Mouse (Mus musculus) kidney, embryonic 14.5 days (tissue): ENCODE measurements around the gene Pum3. TPM values are rescaled to one million over a fixed set of nuclear protein-coding genes. Genes with fewer than 3 reads are reported as not detected.

Source experiments
- ATAC-seq: fragments of 200-750 bp; cut with Nextera tagmentation; 2 replicates; pipeline ENCODE4 v1.8.0; 2017; ENCODE audit warnings: moderate number of reproducible peaks, mild to moderate bottlenecking, moderate TSS enrichment, moderate library complexity; ENCODE audit not compliant: low FRiP score, low TSS enrichment
- H3K27ac ChIP-seq: fragments of 300-500 bp; sonication (generic); 2 replicates; pipeline ENCODE4 v1.5.1; 2014; ENCODE audit warnings: low read depth, mild to moderate bottlenecking, low read length, moderate library complexity, mixed read lengths
- H3K27me3 ChIP-seq: fragments of 300-500 bp; sonication (generic); 2 replicates; pipeline ENCODE4 v1.6.1; 2014; ENCODE audit warnings: mild to moderate bottlenecking, low read length; ENCODE audit not compliant: control insufficient read depth, insufficient read depth
- H3K36me3 ChIP-seq: fragments of 300-500 bp; sonication (generic); 2 replicates; pipeline ENCODE4 v1.6.1; 2014; ENCODE audit warnings: low read length, mixed read lengths; ENCODE audit not compliant: control insufficient read depth, insufficient read depth
- H3K4me1 ChIP-seq: fragments of 300-500 bp; sonication (generic); 2 replicates; pipeline ENCODE4 v1.6.1; 2014; ENCODE audit warnings: low read length, mixed read lengths; ENCODE audit not compliant: control insufficient read depth, insufficient read depth
- H3K4me2 ChIP-seq: fragments of 300-500 bp; sonication (generic); replicated peaks from 2 replicates; pipeline ENCODE4 v1.6.1; 2014; ENCODE audit warnings: low read depth, mild to moderate bottlenecking, low read length
- H3K4me3 ChIP-seq: fragments of 300-500 bp; sonication (generic); 2 replicates; pipeline ENCODE4 v1.5.1; 2014; ENCODE audit warnings: mild to moderate bottlenecking, low read length
- H3K9ac ChIP-seq: fragments of 300-500 bp; sonication (generic); 2 replicates; pipeline ENCODE4 v1.6.1; 2014; ENCODE audit warnings: low read depth, mild to moderate bottlenecking, low read length, moderate library complexity
- H3K9me3 ChIP-seq: fragments of 300-500 bp; sonication (generic); 2 replicates; pipeline ENCODE4 v1.6.1; 2016; ENCODE audit warnings: low read length; ENCODE audit not compliant: control insufficient read depth
- WGBS: fragments of 180-500 bp; shearing (Covaris S2); extraction: QIAGEN DNeasy Blood & Tissue Kit; methylation state at CpG from one replicate; pipeline ENCODE4 v1.1.7; 2014; 5-methylcytosine and 5-hydroxymethylcytosine counted together
- polyA plus RNA-seq: library from polyadenylated mRNA; unstranded; fragments of >200 nt; fragmentation: Nextera tagmentation; extraction: Ambion mirVana; gene quantifications from 2 replicates; pipeline ENCODE4 v1.2.1, GENCODE M21; 2014

Gene Pum3
- polyA plus RNA-seq, 1 experiment from 2014 or later = 96.5 TPM

GRCm38 (mm10) chr19:27385304-27385703 is 44.3 kb downstream of the Pum3 start:
- H3K9ac ChIP-seq = no peak overlapping the region
- H3K4me2 ChIP-seq = no peak overlapping the region
- H3K9me3 ChIP-seq = no peaks in the 10 kb centered on the region
- no peaks in the 10 kb centered on the region for H3K27me3 ChIP-seq
- H3K4me3 ChIP-seq = no peak overlapping the region
- H3K27ac ChIP-seq = no peak overlapping the region
- H3K4me1 ChIP-seq = no peaks in the 10 kb centered on the region
- no peak for ATAC-seq
- H3K36me3 ChIP-seq = peaks cover 39% of the 10 kb centered on the region; the same call in 1 of the 2 replicates

GRCm38 (mm10) chr19:27383266-27383665 is 46.4 kb downstream of the Pum3 start:
- Histone ChIP-seq H3K9ac (no peak overlapping the region), H3K4me1 (no peaks in the 10 kb centered on the region), H3K4me2 (no peak overlapping the region), H3K27me3 (no peaks in the 10 kb centered on the region), H3K9me3 (no peaks in the 10 kb centered on the region), H3K4me3 (no peak overlapping the region), H3K27ac (no peak overlapping the region), H3K36me3 (peaks cover 24% of the 10 kb centered on the region; the same call in 1 of the 2 replicates)
- ATAC-seq = no peak
- 94% methylated on average over 5 of the region's 5 CpGs for WGBS

DNA sequence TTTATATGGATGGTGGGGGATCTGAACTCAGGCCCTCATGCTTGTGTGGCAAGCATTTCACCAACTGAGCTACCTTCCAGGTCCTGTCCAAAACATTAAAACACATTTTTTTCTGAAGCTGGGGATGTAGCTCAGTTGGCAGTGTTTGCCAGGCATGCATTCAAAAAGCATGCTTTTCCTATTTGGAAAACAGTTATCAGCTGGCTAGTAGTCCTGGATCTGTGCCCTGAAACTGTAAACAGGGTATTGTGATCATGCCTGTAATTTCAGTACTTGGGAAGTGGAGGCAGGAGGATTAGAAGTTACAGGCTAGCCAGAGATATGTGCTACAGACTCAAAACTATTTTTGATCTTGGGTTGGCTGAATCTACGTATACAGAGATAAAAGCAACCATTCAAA is 47.5 kb downstream of the Pum3 start:
- H3K4me2 ChIP-seq = no peak overlapping the region
- 97% methylated on average over 1 of the region's 1 CpGs for WGBS
- no peaks in the 10 kb centered on the region for H3K27me3 ChIP-seq
- no peak for ATAC-seq
- H3K9ac ChIP-seq = no peak overlapping the region
- H3K4me1 ChIP-seq = no peaks in the 10 kb centered on the region
- peaks cover 15% of the 10 kb centered on the region; the same call in 1 of the 2 replicates for H3K36me3 ChIP-seq
- no peak overlapping the region for H3K4me3 ChIP-seq
- no peak overlapping the region for H3K27ac ChIP-seq
- H3K9me3 ChIP-seq = no peaks in the 10 kb centered on the region

- Histone ChIP-seq H3K4me2 (no peak overlapping the region), H3K27ac (no peak overlapping the region), H3K9ac (no peak overlapping the region), H3K27me3 (no peaks in the 10 kb centered on the region), H3K36me3 (no peaks in the 10 kb centered on the region), H3K9me3 (no peaks in the 10 kb centered on the region), H3K4me1 (no peaks in the 10 kb centered on the region), H3K4me3 (no peak overlapping the region)
- ATAC-seq = no peak
- WGBS = 80% methylated on average over 2 of the region's 2 CpGs
These were observed 49.8 kb downstream of the Pum3 start for GRCm38 (mm10) chr19:27379712-27380401.

- ATAC-seq = no peak
- no peak overlapping the region for H3K9ac ChIP-seq
- no peaks in the 10 kb centered on the region for H3K9me3 ChIP-seq
- H3K36me3 ChIP-seq = no peaks in the 10 kb centered on the region
- H3K27me3 ChIP-seq = no peaks in the 10 kb centered on the region
- no peak overlapping the region for H3K4me3 ChIP-seq
- H3K27ac ChIP-seq = no peak overlapping the region
- no peaks in the 10 kb centered on the region for H3K4me1 ChIP-seq
- no peak overlapping the region for H3K4me2 ChIP-seq
- WGBS = 94% methylated on average over 2 of the region's 2 CpGs
These were observed 58.8 kb downstream of the Pum3 start for GRCm38 (mm10) chr19:27370784-27371183.

DNA sequence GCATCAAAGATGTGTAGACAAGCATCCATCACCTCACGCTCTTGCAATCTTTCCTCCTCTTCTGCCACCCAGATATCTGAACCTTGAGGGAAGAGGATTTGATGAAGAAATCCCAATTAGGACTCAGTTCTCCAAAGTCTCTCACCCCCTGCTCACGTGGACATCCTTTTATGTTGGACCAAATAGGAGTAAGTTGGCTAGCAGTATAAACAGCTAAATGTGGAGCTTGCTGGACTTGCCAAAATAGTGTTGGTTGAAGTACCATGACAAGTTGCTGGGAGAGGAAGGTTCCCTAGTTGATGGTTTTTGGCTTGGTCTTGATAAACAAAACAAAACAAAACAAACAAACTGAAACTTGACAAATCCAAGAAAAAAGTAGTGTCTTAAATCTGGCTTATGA is 59.5 kb downstream of the Pum3 start:
- Histone ChIP-seq H3K4me2 (no peak overlapping the region), H3K4me1 (no peaks in the 10 kb centered on the region), H3K27me3 (no peaks in the 10 kb centered on the region), H3K36me3 (no peaks in the 10 kb centered on the region), H3K27ac (no peak overlapping the region), H3K9ac (no peak overlapping the region), H3K4me3 (no peak overlapping the region), H3K9me3 (no peaks in the 10 kb centered on the region)
- 81% methylated on average over 2 of the region's 2 CpGs for WGBS
- ATAC-seq = no peak

GRCm38 (mm10) chr19:27369461-27370135 is 60.0 kb downstream of the Pum3 start:
- Histone ChIP-seq H3K27me3 (no peaks in the 10 kb centered on the region), H3K9ac (no peak overlapping the region), H3K4me3 (no peak overlapping the region), H3K9me3 (no peaks in the 10 kb centered on the region), H3K4me2 (no peak overlapping the region), H3K4me1 (0 out of 2 replicates have a peak, but pooled peaks cover 2% of the 10 kb centered on the region), H3K27ac (no peak overlapping the region), H3K36me3 (no peaks in the 10 kb centered on the region)
- no peak for ATAC-seq
- 83% methylated on average over 3 of the region's 3 CpGs for WGBS

DNA sequence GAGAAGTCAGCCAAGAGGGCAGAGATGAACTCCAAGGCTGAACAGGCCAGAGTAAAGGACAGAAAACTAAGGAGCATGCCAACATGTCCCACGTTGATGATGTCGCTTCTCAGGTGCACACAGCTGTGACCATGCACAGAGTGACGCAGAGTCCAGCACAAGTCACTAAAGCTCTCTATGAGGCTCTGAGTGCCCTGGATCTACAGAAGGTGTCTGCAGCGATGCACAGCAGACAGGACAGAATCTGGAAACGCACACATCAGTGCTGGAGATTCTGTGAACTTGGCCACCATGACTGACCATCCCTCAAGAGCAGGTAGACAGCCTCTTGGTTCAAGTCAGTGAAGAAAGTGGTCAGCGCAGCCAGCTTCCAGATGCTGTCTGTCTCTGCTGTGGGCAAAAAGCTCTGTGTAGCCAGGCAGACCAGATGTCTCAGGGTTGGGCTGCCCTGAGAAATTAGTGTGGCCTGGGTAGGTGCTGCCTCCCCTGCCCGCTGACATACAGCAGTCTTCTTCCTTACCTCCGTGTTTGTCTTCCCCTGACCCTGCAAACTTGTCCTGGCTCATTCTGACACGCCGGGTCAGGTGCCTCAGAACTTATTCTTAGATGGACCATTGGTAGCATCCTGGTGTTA is 63.4 kb downstream of the Pum3 start:
- WGBS = 87% methylated on average over 10 of the region's 10 CpGs
- Histone ChIP-seq H3K4me1 (0 out of 2 replicates have a peak, but pooled peaks cover 7% of the 10 kb centered on the region), H3K36me3 (no peaks in the 10 kb centered on the region), H3K4me3 (no peak overlapping the region), H3K27ac (no peak overlapping the region), H3K27me3 (no peaks in the 10 kb centered on the region), H3K4me2 (no peak overlapping the region), H3K9ac (no peak overlapping the region), H3K9me3 (no peaks in the 10 kb centered on the region)
- 0 out of 2 replicates have a peak, but pooled peaks have one; percentile 28 for ATAC-seq

DNA sequence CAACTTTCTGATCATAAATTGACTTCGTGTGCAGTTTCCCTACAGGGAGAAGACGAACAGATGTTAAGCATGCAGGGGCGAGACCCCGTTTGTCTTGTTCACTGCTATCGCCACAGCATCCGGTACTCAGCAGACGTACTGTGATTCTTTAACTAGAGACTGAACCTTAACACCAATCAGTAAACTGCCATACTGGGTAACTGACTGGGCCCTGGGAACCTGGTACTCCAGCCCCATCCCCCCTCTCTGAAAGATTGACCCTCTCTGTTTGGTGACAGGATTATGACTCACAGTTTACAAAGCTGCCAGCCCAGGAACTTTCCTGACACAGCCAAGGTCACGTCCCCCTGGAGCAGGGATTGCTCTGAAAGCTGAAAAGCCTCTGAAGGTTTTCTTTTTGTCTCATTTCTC is 65.1 kb downstream of the Pum3 start:
- Histone ChIP-seq H3K4me3 (no peak overlapping the region), H3K9ac (no peak overlapping the region), H3K27ac (no peak overlapping the region), H3K9me3 (no peaks in the 10 kb centered on the region), H3K27me3 (no peaks in the 10 kb centered on the region), H3K36me3 (no peaks in the 10 kb centered on the region), H3K4me1 (0 out of 2 replicates have a peak, but pooled peaks cover 7% of the 10 kb centered on the region), H3K4me2 (peak overlapping the region; percentile 36)
- 4% methylated on average over 8 of the region's 8 CpGs for WGBS
- ATAC-seq = peak; percentile 81
